Mouse (Mus musculus) MN1 (cell line): ENCODE data around the gene Zdhhc21.

Source experiments
- DNase-seq: peaks from one replicate; pipeline ENCODE4 v3.0.0-alpha.2; 2016; ENCODE audit warnings: low spot score

Zdhhc21 gene

GRCm38 (mm10) chr4:82864974-82865699, 5.4 kb upstream of the Zdhhc21 start:
- no peak for DNase-seq

- no peak for DNase-seq
Measured at GRCm38 (mm10) chr4:82863316-82863715, 3.6 kb upstream of the Zdhhc21 start.

GRCm38 (mm10) chr4:82861451-82861850, 1.7 kb upstream of the Zdhhc21 start:
- no peak for DNase-seq

- DNase-seq = no peak
Measured at GRCm38 (mm10) chr4:82860566-82860965, 808 bp upstream of the Zdhhc21 start.

GRCm38 (mm10) chr4:82858431-82859010, 1.2 kb downstream of the Zdhhc21 start:
- DNase-seq = no peak

GRCm38 (mm10) chr4:82856986-82857385, 2.8 kb downstream of the Zdhhc21 start:
- no peak for DNase-seq

GRCm38 (mm10) chr4:82853809-82854208, 5.9 kb downstream of the Zdhhc21 start:
- no peak for DNase-seq

- peak; percentile 12 for DNase-seq
Measured at GRCm38 (mm10) chr4:82848552-82849234, 11.1 kb downstream of the Zdhhc21 start.

- DNase-seq = peak; percentile 33
Measured at GRCm38 (mm10) chr4:82837526-82838240, 22.1 kb downstream of the Zdhhc21 start.

GRCm38 (mm10) chr4:82831155-82831554, 28.6 kb downstream of the Zdhhc21 start:
- DNase-seq = no peak

GRCm38 (mm10) chr4:82829429-82829828, 30.3 kb downstream of the Zdhhc21 start:
- no peak for DNase-seq

GRCm38 (mm10) chr4:82827001-82827400, 32.8 kb downstream of the Zdhhc21 start:
- no peak for DNase-seq

- DNase-seq = no peak
Measured at GRCm38 (mm10) chr4:82817833-82818232, 41.9 kb downstream of the Zdhhc21 start.

GRCm38 (mm10) chr4:82816351-82816750, 43.4 kb downstream of the Zdhhc21 start:
- DNase-seq = no peak

GRCm38 (mm10) chr4:82815296-82815695, 44.5 kb downstream of the Zdhhc21 start:
- DNase-seq = peak; percentile 62

- no peak for DNase-seq
Measured at GRCm38 (mm10) chr4:82813356-82813755, 46.4 kb downstream of the Zdhhc21 start.

- no peak for DNase-seq
Measured at GRCm38 (mm10) chr4:82807811-82808210, 51.9 kb downstream of the Zdhhc21 start.

- no peak for DNase-seq
Measured at GRCm38 (mm10) chr4:82806176-82806757, 53.5 kb downstream of the Zdhhc21 start.

GRCm38 (mm10) chr4:82804019-82804418, 55.7 kb downstream of the Zdhhc21 start:
- DNase-seq = peak; percentile 12

- peak; percentile 34 for DNase-seq
Measured at GRCm38 (mm10) chr4:82793608-82794007, 66.2 kb downstream of the Zdhhc21 start.

- DNase-seq = peak; percentile 66
Measured at GRCm38 (mm10) chr4:82792906-82793580, 66.7 kb downstream of the Zdhhc21 start.
